Mouse (Mus musculus) kidney, adult 2 months (tissue): ENCODE measurements at regions not wholly inside any gene's neighbourhood (a gene's known extent, or its start where the extent isn't known, plus 50 kb on each side); places are given as distances from the start of the nearest gene placed in this dataset.

Source experiments
- CTCF ChIP-seq: fragments of 200-500 bp; conservative IDR thresholded peaks from 2 replicates; pipeline ENCODE4 v1.5.1; 2011; ENCODE audit warnings: low read depth, mild to moderate bottlenecking, control low read depth, low read length, moderate library complexity, mixed read lengths; ENCODE audit not compliant: insufficient read depth, insufficient read length
- POLR2A ChIP-seq: fragments of 200-500 bp; IDR thresholded peaks from one replicate; pipeline ENCODE4 v1.6.1; 2011; ENCODE audit warnings: low read depth, low read length, control low read depth

DNA sequence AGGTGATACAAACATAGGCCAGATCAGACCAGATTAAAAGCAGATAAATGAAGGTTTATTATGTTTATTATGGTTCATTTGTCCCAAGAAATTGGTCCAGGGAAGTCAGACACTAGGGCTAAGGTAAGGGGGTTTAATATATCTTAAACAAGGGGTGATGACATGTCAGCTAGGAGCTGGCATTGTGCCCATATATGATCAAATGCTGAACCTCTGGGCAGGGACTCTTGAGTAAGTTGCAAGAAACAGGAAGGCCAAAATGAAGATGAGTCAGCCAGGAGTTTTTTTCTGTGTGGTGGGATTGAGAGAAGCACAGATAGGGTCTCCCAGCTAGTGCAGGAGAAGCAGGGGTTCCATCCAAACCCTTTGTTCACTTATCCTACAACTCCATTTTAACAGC lies 219.4 kb upstream of the Gm5148 start:
- TF ChIP-seq POLR2A: no peak
- TF ChIP-seq CTCF: no peak
